Comparison of ENCODE assay signal across 30 mouse cellular contexts in the genomic region with DNA sequence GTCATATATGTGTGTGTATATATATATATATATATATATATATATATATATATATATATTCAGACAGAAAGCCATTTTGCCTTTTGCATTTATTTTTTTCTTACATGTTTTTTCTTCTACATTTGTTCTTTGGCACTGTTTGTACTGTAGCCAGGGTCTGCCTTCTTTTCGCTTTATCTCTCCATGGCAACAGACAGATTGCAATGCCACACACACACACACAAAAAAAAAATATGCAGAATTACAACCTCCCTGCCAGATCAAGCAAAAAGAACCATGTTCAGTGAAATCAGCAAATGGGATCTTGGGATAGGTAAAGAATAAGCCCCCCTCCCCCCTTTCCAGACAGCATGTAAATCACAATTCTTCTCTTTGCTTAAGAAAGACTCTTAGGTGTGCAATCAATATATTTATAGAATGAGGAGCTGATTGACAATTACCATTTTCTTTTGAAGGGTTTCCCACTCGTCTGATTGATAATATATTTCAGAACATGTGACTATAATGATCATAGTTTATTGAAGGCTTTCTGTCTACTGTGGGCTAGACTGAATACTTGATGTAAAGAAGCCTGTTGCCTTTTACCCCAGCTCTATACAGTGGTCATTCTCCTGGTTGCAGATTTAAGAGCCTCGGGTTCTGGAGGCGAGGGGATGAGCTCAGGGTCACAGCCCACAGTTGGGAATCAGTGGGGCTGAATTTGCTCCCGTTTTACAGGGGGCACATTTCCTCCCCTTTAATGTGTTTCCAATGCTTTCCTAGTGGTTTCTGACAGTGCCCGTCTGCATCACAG. TPM values are rescaled to one million over a fixed set of nuclear protein-coding genes. Genes with fewer than 3 reads are reported as not detected.
DNase-seq lines count a peak whose midpoint lies in the region; ATAC-seq and TF ChIP-seq lines count a peak whose summit lies in the region.
"Had no signal": no experiment of that assay in that cellular context is flagged by ENCODE, and none has a peak within 500 bp of the region (broad histone marks: within the 10 kb centered on the region; RNA-seq: fewer than 3 reads in every experiment).

No protein-coding gene starts in this region.

- no peaks in the 10 kb centered on the region for H3K9me3 ChIP-seq in midbrain, postnatal 0 days (ENCODE audit: low read length)
- no peaks in the 10 kb centered on the region for H3K9me3 ChIP-seq in midbrain, embryonic 13.5 days
- H3K9me3 ChIP-seq in hindbrain, embryonic 16.5 days (ENCODE audit: control insufficient read depth, low read length): no peaks in the 10 kb centered on the region
- H3K9me3 ChIP-seq: embryonic facial prominence, embryonic 15.5 days; heart, embryonic 12.5 days; hindbrain, embryonic 13.5 days; limb, embryonic 13.5 days; lung, embryonic 15.5 days; megakaryocyte, embryonic 14.5 days; neural tube, embryonic 13.5 days had no signal

- no peak overlapping the region for H3K4me2 ChIP-seq in midbrain, postnatal 0 days (ENCODE audit: low read depth, low read length, poor library complexity, severe bottlenecking)
- no peak overlapping the region for H3K4me2 ChIP-seq in midbrain, embryonic 13.5 days (replicated peaks)
- no peak overlapping the region for H3K4me2 ChIP-seq in hindbrain, embryonic 16.5 days (ENCODE audit: low read length)
- H3K4me2 ChIP-seq: embryonic facial prominence, embryonic 15.5 days; heart, embryonic 12.5 days; hindbrain, embryonic 13.5 days; limb, embryonic 13.5 days; liver, embryonic 11.5 days; lung, embryonic 15.5 days; neural tube, embryonic 13.5 days had no signal

- H3K4me3 ChIP-seq in midbrain, postnatal 0 days (ENCODE audit: low read depth, low read length): no peak overlapping the region
- no peak overlapping the region for H3K4me3 ChIP-seq in midbrain, embryonic 13.5 days (replicated peaks)
- H3K4me3 ChIP-seq in hindbrain, embryonic 16.5 days (ENCODE audit: low read length): no peak overlapping the region
- H3K4me3 ChIP-seq: embryonic facial prominence, embryonic 15.5 days; gastrocnemius, adult 2 months; heart, adult 2 months; heart, embryonic 12.5 days; hindbrain, embryonic 13.5 days; limb, embryonic 13.5 days; lung, embryonic 15.5 days; megakaryocyte, embryonic 14.5 days; neural tube, embryonic 13.5 days had no signal

- no peaks in the 10 kb centered on the region for H3K27me3 ChIP-seq in midbrain, postnatal 0 days (ENCODE audit: insufficient read depth, low read length)
- no peaks in the 10 kb centered on the region for H3K27me3 ChIP-seq in midbrain, embryonic 13.5 days
- no peaks in the 10 kb centered on the region for H3K27me3 ChIP-seq in hindbrain, embryonic 16.5 days (replicated peaks; ENCODE audit: control insufficient read depth, insufficient read depth, low read length)
- H3K27me3 ChIP-seq: embryonic facial prominence, embryonic 15.5 days; heart, embryonic 12.5 days; hindbrain, embryonic 13.5 days; limb, embryonic 13.5 days; lung, embryonic 15.5 days; megakaryocyte, embryonic 14.5 days; neural tube, embryonic 13.5 days had no signal

- no peaks in the 10 kb centered on the region for H3K36me3 ChIP-seq in midbrain, postnatal 0 days (ENCODE audit: insufficient read depth, low read length)
- H3K36me3 ChIP-seq in midbrain, embryonic 13.5 days: no peaks in the 10 kb centered on the region
- H3K36me3 ChIP-seq in hindbrain, embryonic 16.5 days (ENCODE audit: control insufficient read depth, insufficient read depth, low read length): no peaks in the 10 kb centered on the region
- H3K36me3 ChIP-seq: embryonic facial prominence, embryonic 15.5 days; heart, embryonic 12.5 days; hindbrain, embryonic 13.5 days; limb, embryonic 13.5 days; lung, embryonic 15.5 days; neural tube, embryonic 13.5 days had no signal

- no peak for TF ChIP-seq CTCF in midbrain, postnatal 0 days (IDR thresholded peaks at IDR 0.05)

- DNase-seq in layer of hippocampus, adult 11-12 months (ENCODE audit: low spot score): peak; percentile 9
- DNase-seq in layer of hippocampus, postnatal 36 days: no peak
- no peak for DNase-seq in midbrain, postnatal 0 days (ENCODE audit: low spot score)
- peak; percentile 6 for DNase-seq in layer of hippocampus, adult 9-10 months (ENCODE audit: low spot score)
- no peak for DNase-seq in lung, postnatal 25 days (ENCODE audit: low spot score)
- DNase-seq: adrenal gland, postnatal 14 days; cerebellum, adult 2 months; cerebellum, postnatal 14 days; gastrocnemius, adult 2 months; heart, adult 2 months; heart, postnatal 4 days; kidney, adult 9 months; kidney, postnatal 10 days; lung, postnatal 36 days; right cerebral cortex, postnatal 4 days; thymus, adult 2 months; thymus, postnatal 4 days had no signal

- peak; percentile 13; the same call in 1 of the 2 replicates for ATAC-seq in midbrain, postnatal 0 days (ENCODE audit: low FRiP score)
- no peak for ATAC-seq in midbrain, embryonic 13.5 days
- ATAC-seq in hindbrain, embryonic 16.5 days: no peak
- ATAC-seq: CD4-positive, CD25-positive, alpha-beta regulatory T cell, adult 4 months; intestine, postnatal 0 days had no signal

- H3K27ac ChIP-seq in midbrain, postnatal 0 days (ENCODE audit: low read depth, low read length): no peak overlapping the region; the same call in 1 of the 2 replicates
- no peak overlapping the region for H3K27ac ChIP-seq in midbrain, embryonic 13.5 days
- no peak overlapping the region for H3K27ac ChIP-seq in hindbrain, embryonic 16.5 days (ENCODE audit: low read depth, low read length)
- H3K27ac ChIP-seq: embryonic facial prominence, embryonic 15.5 days; gastrocnemius, adult 2 months; heart, adult 2 months; hindbrain, embryonic 13.5 days; limb, embryonic 13.5 days; lung, embryonic 15.5 days; neural tube, embryonic 13.5 days; stomach, postnatal 0 days had no signal

- no peaks in the 10 kb centered on the region for H3K4me1 ChIP-seq in midbrain, postnatal 0 days (ENCODE audit: insufficient read depth, low read length)
- no peaks in the 10 kb centered on the region for H3K4me1 ChIP-seq in midbrain, embryonic 13.5 days (replicated peaks)
- H3K4me1 ChIP-seq in hindbrain, embryonic 16.5 days (ENCODE audit: control insufficient read depth, insufficient read depth, low read depth, low read length): no peaks in the 10 kb centered on the region
- H3K4me1 ChIP-seq: embryonic facial prominence, embryonic 15.5 days; hindbrain, embryonic 13.5 days; limb, embryonic 13.5 days; lung, embryonic 15.5 days; neural tube, embryonic 13.5 days had no signal

- no peak overlapping the region for H3K9ac ChIP-seq in midbrain, postnatal 0 days (replicated peaks; ENCODE audit: low read length, poor library complexity, severe bottlenecking)
- no peak overlapping the region for H3K9ac ChIP-seq in midbrain, embryonic 13.5 days (replicated peaks)
- H3K9ac ChIP-seq in hindbrain, embryonic 16.5 days (ENCODE audit: low read depth, low read length): no peak overlapping the region
- H3K9ac ChIP-seq: embryonic facial prominence, embryonic 15.5 days; heart, embryonic 12.5 days; hindbrain, embryonic 13.5 days; limb, embryonic 13.5 days; lung, embryonic 15.5 days; neural tube, embryonic 13.5 days had no signal

- 52% methylated on average over 6 of the region's 6 CpGs for WGBS in midbrain, postnatal 0 days
- 67% methylated on average over 6 of the region's 6 CpGs for WGBS in midbrain, embryonic 13.5 days
- WGBS in hindbrain, embryonic 16.5 days: 69% methylated on average over 6 of the region's 6 CpGs

RNA-seq across cellular contexts. Expression of gene Pcgf5, which starts 54.7 kb away (rescaled TPM):
- total RNA-seq in layer of hippocampus, postnatal 36 days (2021): 10 to 100 TPM; 19.2 to 19.7 TPM
- total RNA-seq in midbrain, postnatal 0 days (2014; rRNA removed): 4.1 and 6.0 TPM in 2 replicates
- 6.4 and 7.0 TPM in 2 replicates for polyA plus RNA-seq in midbrain, postnatal 0 days (2015; fragmentation: Nextera tagmentation; extraction: Ambion mirVana)
- polyA plus RNA-seq in midbrain, embryonic 13.5 days (2015; fragmentation: Nextera tagmentation; extraction: Ambion mirVana): 8.7 and 9.7 TPM in 2 replicates
- polyA plus RNA-seq in hindbrain, embryonic 16.5 days (2015; fragmentation: Nextera tagmentation; extraction: Ambion mirVana): 6.6 and 7.2 TPM in 2 replicates

Comparison
In these comparisons a context has a peak if more than half of its experiments do, and no peak if none do; other contexts are left out.
1. DNase-seq: peak in layer of hippocampus, adult 11-12 months (single experiment) and layer of hippocampus, adult 9-10 months (single experiment); none in layer of hippocampus, postnatal 36 days (0 of 2), midbrain, postnatal 0 days (single experiment) and lung, postnatal 25 days (single experiment).